Mouse (Mus musculus): Measurements from ENCODE around the gene Tlk2.

DNA sequence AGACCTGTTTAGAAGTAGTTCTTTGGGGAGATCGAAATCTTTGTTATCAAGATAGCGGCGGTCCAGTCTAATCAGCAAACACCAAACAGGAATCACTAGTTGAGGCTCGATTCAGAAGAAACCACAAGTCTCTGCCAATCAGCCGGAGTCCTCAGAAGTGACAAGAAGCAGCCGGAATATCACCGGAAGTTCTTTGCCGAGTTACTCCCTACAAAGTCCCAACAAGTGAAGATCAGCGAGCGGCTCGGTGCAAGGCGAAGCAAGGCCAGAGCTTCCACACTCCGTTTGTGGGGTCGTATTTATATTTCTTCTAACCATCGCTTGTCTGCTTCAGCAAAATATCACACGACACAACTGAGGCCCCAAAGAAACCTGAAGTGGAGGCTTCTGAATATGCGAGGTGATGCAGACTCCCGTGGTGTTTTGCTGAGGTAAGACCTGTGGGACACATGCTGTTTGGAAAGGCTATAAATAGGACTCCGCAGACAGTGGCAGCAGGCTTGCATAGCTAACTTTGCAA is 21.8 kb upstream of the Tlk2 start:
- TF ChIP-seq CTCF (IDR thresholded peaks at IDR 0.05; ENCODE audit: low read depth, low read length) = no peak
- no peak for TF ChIP-seq POLR2A (IDR thresholded peaks at IDR 0.05; ENCODE audit: extremely low read depth, insufficient read depth, low read length)
